Mouse (Mus musculus) C2C12 (cell line): ENCODE measurements around the gene Akr1b10. TPM values are rescaled to one million over a fixed set of nuclear protein-coding genes. Genes with fewer than 3 reads are reported as not detected.
"Not testable (repeated sequence)": the region's sequence is repeated elsewhere in the genome, so short reads cannot be mapped to it uniquely, and the experiment has no call there.

Experiments used
- H3K27me3 ChIP-seq: one replicate; pipeline ENCODE4 v1.6.1; 2011; ENCODE audit not compliant: control insufficient read depth, insufficient read depth, insufficient read length
- H3K36me3 ChIP-seq: one replicate; pipeline ENCODE4 v1.6.1; 2011; ENCODE audit not compliant: control insufficient read depth, insufficient read depth
- H3K4me3 ChIP-seq: one replicate; pipeline ENCODE4 v1.5.1; 2011; ENCODE audit warnings: mild to moderate bottlenecking, control low read depth; ENCODE audit not compliant: poor library complexity, insufficient read depth, severe bottlenecking
- H3K79me2 ChIP-seq: one replicate; pipeline ENCODE4 v1.6.1; 2011; ENCODE audit not compliant: control insufficient read depth, insufficient read depth
- H3K79me3 ChIP-seq: one replicate; pipeline ENCODE4 v1.6.1; 2011; ENCODE audit warnings: low read depth, control low read depth
- H3ac ChIP-seq: one replicate; pipeline ENCODE3; 2011; ENCODE audit warnings: low read depth; ENCODE audit not compliant: control insufficient read depth, insufficient read length
- CEBPB ChIP-seq: IDR thresholded peaks from one replicate; pipeline ENCODE4 v1.6.1; 2011; ENCODE audit warnings: low read depth, mild to moderate bottlenecking, control low read depth, moderate library complexity
- CTCF ChIP-seq: IDR thresholded peaks from one replicate; pipeline ENCODE4 v1.5.1; 2011; ENCODE audit not compliant: control insufficient read depth, insufficient read depth, insufficient read length
- FOSL1 ChIP-seq: IDR thresholded peaks from one replicate; pipeline ENCODE4 v1.8.0; 2011; ENCODE audit warnings: mild to moderate bottlenecking, low read length; ENCODE audit not compliant: poor library complexity, insufficient read depth, severe bottlenecking
- MAX ChIP-seq: IDR thresholded peaks from one replicate; pipeline ENCODE4 v1.6.1; 2011; ENCODE audit warnings: mild to moderate bottlenecking, control low read depth
- MYOD1 ChIP-seq: IDR thresholded peaks from one replicate; pipeline ENCODE4 v1.6.1; 2011; ENCODE audit warnings: low read depth; ENCODE audit not compliant: control insufficient read depth, insufficient read length
- MYOG ChIP-seq: IDR thresholded peaks from one replicate; pipeline ENCODE4 v1.6.1; 2011; ENCODE audit not compliant: control insufficient read depth, insufficient read length; ENCODE audit errors: extremely low read depth
- USF1 ChIP-seq: IDR thresholded peaks from one replicate; pipeline ENCODE4 v1.6.1; 2011; ENCODE audit warnings: low read depth, mild to moderate bottlenecking, control low read depth, moderate library complexity
- polyA plus RNA-seq: library from polyadenylated mRNA; unstranded; fragments of >200 nt; fragmentation: generic; extraction: Trizol; gene quantifications from one replicate; pipeline ENCODE4 v1.2.1, GENCODE M21; 2012; ENCODE audit warnings: missing spikeins

Gene Akr1b10
- polyA plus RNA-seq, 1 experiment, result 15.3 TPM

- Histone ChIP-seq H3K36me3 (no peaks in the 10 kb centered on the region), H3K79me2 (no peaks in the 10 kb centered on the region), H3K27me3 (no peaks in the 10 kb centered on the region), H3K79me3 (no peaks in the 10 kb centered on the region), H3K4me3 (no peak overlapping the region), H3ac (no peak overlapping the region)
- TF ChIP-seq USF1 (no peak), MAX (no peak), CEBPB (no peak), MYOD1 (no peak), MYOG (no peak), FOSL1 (no peak)
These were observed 22.7 kb downstream of the Akr1b10 start for GRCm38 (mm10) chr6:34406746-34407145.

GRCm38 (mm10) chr6:34407403-34407802 lies 23.4 kb downstream of the Akr1b10 start:
- Histone ChIP-seq H3K4me3 (no peak overlapping the region), H3K79me2 (no peaks in the 10 kb centered on the region), H3K27me3 (no peaks in the 10 kb centered on the region), H3K36me3 (no peaks in the 10 kb centered on the region), H3ac (no peak overlapping the region), H3K79me3 (no peaks in the 10 kb centered on the region)
- TF ChIP-seq FOSL1 (no peak), CEBPB (no peak), CTCF (no peak), MYOD1 (no peak), MAX (no peak), USF1 (no peak), MYOG (no peak)

- Histone ChIP-seq H3K79me3 (no peaks in the 10 kb centered on the region), H3K36me3 (no peaks in the 10 kb centered on the region), H3K4me3 (no peak within 1 kb of the TSS), H3K79me2 (no peaks in the 10 kb centered on the region), H3ac (no peak within 1 kb of the TSS), H3K27me3 (no peaks in the 10 kb centered on the region)
- TF ChIP-seq MYOG, result no peak
- no peak for TF ChIP-seq USF1
- TF ChIP-seq MYOD1, result no peak
- TF ChIP-seq FOSL1, result no peak
- TF ChIP-seq CTCF, result no peak
- TF ChIP-seq CEBPB, result no peak
- no peak for TF ChIP-seq MAX
These were observed 28.0 kb downstream of the Akr1b10 start, which contains the start of gene Akr1b7 for GRCm38 (mm10) chr6:34412023-34412422. TSS of gene Akr1b7 (plus strand) at chr6:34412334.

- no peak overlapping the region for H3K4me3 ChIP-seq
- no peaks in the 10 kb centered on the region for H3K36me3 ChIP-seq
- TF ChIP-seq CEBPB, result no peak
- TF ChIP-seq CTCF, result no peak
- no peak for TF ChIP-seq MYOG
- no peak for TF ChIP-seq FOSL1
- no peak for TF ChIP-seq MAX
- TF ChIP-seq USF1, result no peak
- TF ChIP-seq MYOD1, result no peak
- H3K79me3 ChIP-seq, result no peaks in the 10 kb centered on the region
- no peaks in the 10 kb centered on the region for H3K27me3 ChIP-seq
- H3K79me2 ChIP-seq, result no peaks in the 10 kb centered on the region
- no peak overlapping the region for H3ac ChIP-seq
These were observed 28.7 kb downstream of the Akr1b10 start for GRCm38 (mm10) chr6:34412688-34413087.

GRCm38 (mm10) chr6:34413386-34413785 lies 29.4 kb downstream of the Akr1b10 start:
- H3K4me3 ChIP-seq, H3K36me3 ChIP-seq, H3K79me3 ChIP-seq, H3K79me2 ChIP-seq, H3K27me3 ChIP-seq, H3ac ChIP-seq: not testable (repeated sequence)

GRCm38 (mm10) chr6:34416521-34416920 lies 32.5 kb downstream of the Akr1b10 start:
- Histone ChIP-seq H3K79me2 (no peaks in the 10 kb centered on the region), H3K79me3 (no peaks in the 10 kb centered on the region), H3ac (no peak overlapping the region), H3K27me3 (peaks cover 6% of the 10 kb centered on the region), H3K4me3 (no peak overlapping the region), H3K36me3 (no peaks in the 10 kb centered on the region)
- TF ChIP-seq CEBPB (no peak), CTCF (no peak), USF1 (no peak), FOSL1 (no peak), MYOG (no peak), MYOD1 (no peak)
